Mouse (Mus musculus) liver, postnatal 0 days (tissue): ENCODE data around the gene Srarp.

Source experiments
- CTCF ChIP-seq: sonication (generic); IDR thresholded peaks from 2 replicates; pipeline ENCODE4 v1.5.1; 2016; ENCODE audit warnings: antibody characterized with exemption, low read depth
- EP300 ChIP-seq: IDR thresholded peaks from 2 replicates; pipeline ENCODE4 v1.6.1; 2016; ENCODE audit warnings: antibody characterized with exemption, low read depth, mild to moderate bottlenecking

GRCm38 (mm10) chr4:141458236-141458635, 22.3 kb upstream of the Srarp start:
- TF ChIP-seq EP300 (no peak), CTCF (no peak)
